In the genomic region with DNA sequence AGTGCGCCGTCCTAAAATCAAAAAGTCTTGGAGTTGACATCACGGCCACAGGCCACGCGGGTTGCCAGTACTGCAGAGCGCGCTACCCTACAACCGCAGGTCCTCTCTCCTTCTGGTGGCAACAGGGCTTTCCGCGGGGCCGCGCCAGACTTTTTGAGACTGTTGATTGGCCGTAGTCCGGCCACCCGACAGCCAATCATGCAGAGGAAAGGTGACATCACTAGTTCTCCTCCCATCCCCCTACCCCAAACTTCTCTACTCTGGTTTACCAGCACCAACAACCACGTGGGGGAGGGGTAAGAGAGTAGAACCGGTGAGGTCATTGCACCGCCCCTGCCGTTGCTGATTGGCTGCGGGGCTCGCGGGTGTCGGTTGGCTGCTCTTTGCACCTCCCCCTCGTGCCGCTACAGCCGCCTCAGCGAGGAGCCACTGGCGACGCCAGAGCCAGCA, we compare ENCODE assay signal across 8 mouse cellular contexts. TPM values are rescaled to one million over a fixed set of nuclear protein-coding genes. Genes with fewer than 3 reads are reported as not detected.
DNase-seq lines count a peak whose midpoint lies in the region; ATAC-seq lines count a peak whose summit lies in the region.

A gene (plus strand): TSS at position 404 of the 450 bp plus-strand sequence.

- H3K4me2 ChIP-seq in hindbrain, embryonic 15.5 days = peak within 1 kb of the TSS; percentile 74

- peaks cover 25% of the 10 kb centered on the region for H3K4me1 ChIP-seq in hindbrain, embryonic 15.5 days (replicated peaks)

- H3K4me3 ChIP-seq in hindbrain, embryonic 15.5 days = peak within 1 kb of the TSS; percentile 76

- ATAC-seq in common myeloid progenitor, adult 5-6 weeks (replicated peaks; ENCODE audit: low read depth, poor library complexity, severe bottlenecking) = peak; percentile 72
- ATAC-seq in hindbrain, embryonic 15.5 days (ENCODE audit: low FRiP score, low read depth) = peak; percentile 89

- H3K36me3 ChIP-seq in hindbrain, embryonic 15.5 days = peaks cover 12% of the 10 kb centered on the region; the same call in 1 of the 2 replicates

- H3K27ac ChIP-seq in hindbrain, embryonic 15.5 days (replicated peaks) = peak within 1 kb of the TSS; percentile 96

- peak within 1 kb of the TSS; percentile 87 for H3K9ac ChIP-seq in hindbrain, embryonic 15.5 days

- no peaks in the 10 kb centered on the region for H3K9me3 ChIP-seq in hindbrain, embryonic 15.5 days

- WGBS in hindbrain, embryonic 15.5 days = under 1% methylated on average over 29 of the region's 29 CpGs

- no peaks in the 10 kb centered on the region for H3K27me3 ChIP-seq in hindbrain, embryonic 15.5 days

- peak; percentile 98 for DNase-seq in adipocyte (ENCODE audit: low spot score)
- peak; percentile 100 for DNase-seq in gastrocnemius, adult 18-20 months (ENCODE audit: low spot score)
- DNase-seq in layer of hippocampus, postnatal 36 days = peak; percentile 99
- peak; percentile 100 for DNase-seq in lung, postnatal 25 days (ENCODE audit: low spot score)
- peak; percentile 99 for DNase-seq in right cerebral cortex, adult 18-20 months
- peak; percentile 99 for DNase-seq in urinary bladder, postnatal 14 days (ENCODE audit: low spot score)

RNA-seq across cellular contexts. Expression of the gene that starts here (rescaled TPM):
- 44.4 and 50.2 TPM in 2 replicates for total RNA-seq in common myeloid progenitor, adult 5-6 weeks (2017)
- 10 to 100 TPM; 34.8 to 38.3 TPM for total RNA-seq in gastrocnemius, adult 18-20 months (2021)
- 32.5 and 38.5 TPM in 2 replicates for polyA plus RNA-seq in hindbrain, embryonic 15.5 days (2015; fragmentation: Nextera tagmentation; extraction: Ambion mirVana)
- total RNA-seq in layer of hippocampus, postnatal 36 days (2021) = 100 to 1,000 TPM; 173 to 213 TPM

Comparison
In these comparisons a context has a peak if more than half of its experiments do, and no peak if none do; other contexts are left out.
1. Peak in every context shown above with its lines: DNase-seq, ATAC-seq, H3K4me3 ChIP-seq and H3K27ac ChIP-seq.